Mouse (Mus musculus) kidney, embryonic 15.5 days (tissue): ENCODE data around the gene Palld. TPM values are rescaled to one million over a fixed set of nuclear protein-coding genes. Genes with fewer than 3 reads are reported as not detected.

Source experiments
- ATAC-seq: fragments of 200-750 bp; cut with Nextera tagmentation; replicated peaks from 2 replicates; pipeline ENCODE4 v1.8.0; 2017; ENCODE audit warnings: moderate TSS enrichment; ENCODE audit not compliant: low FRiP score
- H3K27ac ChIP-seq: fragments of 300-500 bp; sonication (generic); 2 replicates; pipeline ENCODE4 v1.5.1; 2015; ENCODE audit warnings: mild to moderate bottlenecking, inconsistent platforms
- H3K27me3 ChIP-seq: fragments of 300-500 bp; sonication (generic); 2 replicates; pipeline ENCODE4 v1.6.1; 2015; ENCODE audit warnings: inconsistent platforms
- H3K36me3 ChIP-seq: fragments of 300-500 bp; sonication (generic); 2 replicates; pipeline ENCODE4 v1.6.1; 2015; ENCODE audit warnings: inconsistent platforms
- H3K4me1 ChIP-seq: fragments of 300-500 bp; sonication (generic); 2 replicates; pipeline ENCODE4 v1.6.1; 2015; ENCODE audit warnings: inconsistent platforms
- H3K4me2 ChIP-seq: fragments of 300-500 bp; sonication (generic); 2 replicates; pipeline ENCODE4 v1.6.1; 2015; ENCODE audit warnings: moderate library complexity, mild to moderate bottlenecking, inconsistent platforms
- H3K4me3 ChIP-seq: fragments of 300-500 bp; sonication (generic); replicated peaks from 2 replicates; pipeline ENCODE4 v1.5.1; 2015; ENCODE audit warnings: mild to moderate bottlenecking, inconsistent platforms
- H3K9ac ChIP-seq: fragments of 300-500 bp; sonication (generic); 2 replicates; pipeline ENCODE4 v1.6.1; 2015; ENCODE audit warnings: mild to moderate bottlenecking, inconsistent platforms
- H3K9me3 ChIP-seq: fragments of 300-500 bp; sonication (generic); replicated peaks from 2 replicates; pipeline ENCODE4 v1.6.1; 2016; ENCODE audit warnings: inconsistent platforms
- WGBS: fragments of 180-500 bp; shearing (Covaris S2); methylation state at CpG from one replicate; pipeline ENCODE4 v1.1.7; 2015; ENCODE audit warnings: mixed read lengths; 5-methylcytosine and 5-hydroxymethylcytosine counted together
- polyA plus RNA-seq: library from polyadenylated mRNA; unstranded; fragments of >200 nt; fragmentation: Nextera tagmentation; extraction: Ambion mirVana; gene quantifications from 2 replicates; pipeline ENCODE4 v1.2.1, GENCODE M21; 2015

Gene Palld
- polyA plus RNA-seq, 1 experiment from 2014 or later, result 76.7 TPM

GRCm38 (mm10) chr8:61634811-61635210, 267.7 kb downstream of the Palld start:
- WGBS, result 74% methylated on average over 1 of the region's 1 CpGs
- no peak for ATAC-seq
- Histone ChIP-seq H3K27me3 (no peaks in the 10 kb centered on the region), H3K9ac (no peak overlapping the region), H3K4me1 (peaks cover 5% of the 10 kb centered on the region), H3K4me2 (no peak overlapping the region), H3K36me3 (no peaks in the 10 kb centered on the region), H3K9me3 (no peaks in the 10 kb centered on the region), H3K27ac (no peak overlapping the region), H3K4me3 (no peak overlapping the region)

- no peak overlapping the region for H3K27ac ChIP-seq
- no peak overlapping the region for H3K4me2 ChIP-seq
- H3K4me3 ChIP-seq, result no peak overlapping the region
- no peak for ATAC-seq
- WGBS, result 78% methylated on average over 2 of the region's 2 CpGs
- H3K4me1 ChIP-seq, result 0 out of 2 replicates have a peak, but pooled peaks cover 2% of the 10 kb centered on the region
- H3K9me3 ChIP-seq, result no peaks in the 10 kb centered on the region
- H3K27me3 ChIP-seq, result no peaks in the 10 kb centered on the region
- H3K9ac ChIP-seq, result no peak overlapping the region
- H3K36me3 ChIP-seq, result no peaks in the 10 kb centered on the region
Observed at GRCm38 (mm10) chr8:61632331-61632730, 270.2 kb downstream of the Palld start.

DNA sequence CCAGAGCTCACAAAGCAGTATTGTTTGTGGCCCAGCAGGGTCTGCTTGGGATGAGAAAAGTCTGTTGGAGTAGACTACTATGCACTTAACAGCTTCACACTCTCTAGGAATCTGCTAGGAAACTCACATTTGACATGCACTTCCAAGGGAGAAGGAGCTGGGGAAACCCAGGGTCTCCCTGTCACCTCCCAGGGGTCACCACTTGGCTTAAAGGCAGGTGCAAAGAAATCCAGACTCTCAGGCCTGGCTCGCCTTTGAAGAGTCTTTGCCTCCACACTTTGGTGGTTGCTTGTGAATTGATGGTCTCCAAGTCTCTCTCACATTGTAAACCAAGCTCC, 272.9 kb downstream of the Palld start:
- Histone ChIP-seq H3K4me3 (no peak overlapping the region), H3K27ac (no peak overlapping the region), H3K27me3 (no peaks in the 10 kb centered on the region), H3K4me1 (no peaks in the 10 kb centered on the region; the same call in 1 of the 2 replicates), H3K36me3 (no peaks in the 10 kb centered on the region), H3K4me2 (no peak overlapping the region), H3K9me3 (no peaks in the 10 kb centered on the region), H3K9ac (no peak overlapping the region)
- 81% methylated on average over 1 of the region's 1 CpGs for WGBS
- ATAC-seq, result no peak

DNA sequence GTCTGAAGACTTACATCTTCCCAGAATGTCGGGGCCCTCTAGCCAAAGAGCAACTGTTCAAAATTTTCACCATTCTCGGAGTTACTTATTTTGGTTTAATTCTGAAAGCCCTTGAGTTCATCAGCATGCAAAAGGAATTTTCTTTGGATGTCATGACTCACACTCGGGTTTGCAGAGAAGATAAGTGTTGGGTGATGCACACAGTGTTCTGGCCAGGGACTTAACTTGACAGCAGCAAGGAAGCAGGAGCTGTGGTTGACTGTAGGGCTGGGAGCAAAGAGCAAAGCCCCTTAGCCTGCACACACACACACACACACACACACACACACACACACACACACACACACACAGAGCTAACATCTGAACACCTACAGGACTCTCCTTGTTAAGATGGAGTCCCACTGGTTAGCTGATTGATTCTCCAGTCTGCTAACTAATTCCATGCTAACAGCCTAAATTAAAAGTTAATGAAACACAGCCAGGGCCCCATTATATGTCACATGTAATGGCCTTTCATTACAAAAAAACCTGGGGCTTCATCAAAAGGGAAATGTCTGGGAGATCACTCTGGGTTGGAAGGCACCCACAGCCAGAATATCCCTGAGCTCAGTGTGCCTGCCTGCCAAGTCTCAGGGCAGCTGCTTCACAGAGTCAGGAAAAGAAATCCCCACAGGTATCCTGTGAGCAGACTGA, 273.4 kb downstream of the Palld start:
- no peak overlapping the region for H3K9ac ChIP-seq
- no peaks in the 10 kb centered on the region for H3K27me3 ChIP-seq
- no peak for ATAC-seq
- H3K9me3 ChIP-seq, result no peaks in the 10 kb centered on the region
- no peak overlapping the region for H3K4me2 ChIP-seq
- H3K4me1 ChIP-seq, result peaks cover 1% of the 10 kb centered on the region; the same call in 1 of the 2 replicates
- no peak overlapping the region for H3K4me3 ChIP-seq
- WGBS, result 76% methylated on average over 3 of the region's 3 CpGs
- H3K36me3 ChIP-seq, result no peaks in the 10 kb centered on the region
- no peak overlapping the region for H3K27ac ChIP-seq

GRCm38 (mm10) chr8:61626246-61626952, 276.1 kb downstream of the Palld start:
- Histone ChIP-seq H3K4me3 (no peak overlapping the region), H3K4me2 (no peak overlapping the region), H3K9ac (no peak overlapping the region), H3K36me3 (no peaks in the 10 kb centered on the region), H3K4me1 (peaks cover 10% of the 10 kb centered on the region), H3K27ac (no peak overlapping the region), H3K27me3 (no peaks in the 10 kb centered on the region), H3K9me3 (no peaks in the 10 kb centered on the region)
- ATAC-seq, result no peak
- 86% methylated on average over 8 of the region's 8 CpGs for WGBS

- 0 out of 2 replicates have a peak, but pooled peaks have one; percentile 26 for ATAC-seq
- Histone ChIP-seq H3K4me1 (peaks cover 10% of the 10 kb centered on the region), H3K4me3 (no peak overlapping the region), H3K9me3 (no peaks in the 10 kb centered on the region), H3K9ac (no peak overlapping the region), H3K27ac (no peak overlapping the region), H3K27me3 (no peaks in the 10 kb centered on the region), H3K4me2 (no peak overlapping the region), H3K36me3 (no peaks in the 10 kb centered on the region)
- WGBS, result 71% methylated on average over 8 of the region's 8 CpGs
Observed at GRCm38 (mm10) chr8:61625656-61626210, 276.8 kb downstream of the Palld start.

DNA sequence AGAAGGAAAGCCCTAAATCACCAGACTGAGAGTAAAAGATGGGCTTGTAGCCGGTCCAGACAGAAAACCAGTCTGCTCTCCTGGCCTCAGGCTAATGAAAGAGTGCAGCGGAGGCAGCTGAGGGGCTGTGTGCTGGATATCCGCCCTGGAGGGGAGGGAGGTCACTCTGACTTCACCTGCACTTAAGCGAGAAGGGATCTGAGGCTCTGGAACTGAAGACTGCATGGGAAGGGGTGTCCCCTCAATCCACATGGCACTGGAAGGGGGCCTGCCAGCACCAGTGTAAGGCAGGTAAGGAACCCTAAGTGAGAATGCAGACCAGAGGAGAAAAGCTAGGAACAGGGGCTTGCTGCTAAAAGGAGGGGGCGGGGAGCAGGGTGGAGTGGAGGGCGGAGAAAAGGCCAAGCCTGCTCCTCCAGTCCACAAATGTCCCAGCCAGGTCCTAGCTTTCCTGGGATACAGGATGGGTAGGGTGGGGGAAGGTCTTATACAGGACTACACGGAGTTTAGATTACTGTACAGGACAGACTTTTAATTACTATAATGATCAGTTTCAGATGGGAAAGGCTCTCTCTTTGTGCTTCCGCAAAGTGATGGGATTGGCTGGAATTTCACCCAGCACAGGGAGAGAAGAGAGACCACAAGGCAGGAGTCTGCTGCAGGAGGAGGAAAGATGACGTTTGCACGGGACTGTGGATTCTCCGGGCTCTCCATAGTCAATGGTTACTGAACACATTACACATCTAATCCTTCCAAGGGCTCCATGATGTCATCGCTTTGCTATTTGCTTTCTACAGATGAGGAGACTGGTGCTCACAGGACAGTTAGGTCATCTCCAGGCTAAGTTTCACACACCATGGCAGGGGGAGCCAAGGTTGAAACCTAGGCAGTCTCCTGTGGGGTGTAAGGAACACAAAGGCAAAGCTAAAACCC, 278.7 kb downstream of the Palld start:
- no peak overlapping the region for H3K9ac ChIP-seq
- no peak overlapping the region for H3K27ac ChIP-seq
- ATAC-seq, result peak; percentile 49
- no peak overlapping the region for H3K4me3 ChIP-seq
- WGBS, result 40% methylated on average over 12 of the region's 12 CpGs
- no peak overlapping the region for H3K4me2 ChIP-seq
- H3K4me1 ChIP-seq, result peaks cover 10% of the 10 kb centered on the region
- no peaks in the 10 kb centered on the region for H3K36me3 ChIP-seq
- H3K9me3 ChIP-seq, result no peaks in the 10 kb centered on the region
- H3K27me3 ChIP-seq, result no peaks in the 10 kb centered on the region

GRCm38 (mm10) chr8:61621300-61621699, 281.2 kb downstream of the Palld start:
- H3K4me2 ChIP-seq, result no peak overlapping the region
- H3K27me3 ChIP-seq, result no peaks in the 10 kb centered on the region
- H3K9me3 ChIP-seq, result no peaks in the 10 kb centered on the region
- H3K9ac ChIP-seq, result no peak overlapping the region
- H3K4me3 ChIP-seq, result no peak overlapping the region
- 73% methylated on average over 3 of the region's 3 CpGs for WGBS
- H3K36me3 ChIP-seq, result no peaks in the 10 kb centered on the region
- ATAC-seq, result no peak
- H3K27ac ChIP-seq, result no peak overlapping the region
- H3K4me1 ChIP-seq, result peaks cover 10% of the 10 kb centered on the region

DNA sequence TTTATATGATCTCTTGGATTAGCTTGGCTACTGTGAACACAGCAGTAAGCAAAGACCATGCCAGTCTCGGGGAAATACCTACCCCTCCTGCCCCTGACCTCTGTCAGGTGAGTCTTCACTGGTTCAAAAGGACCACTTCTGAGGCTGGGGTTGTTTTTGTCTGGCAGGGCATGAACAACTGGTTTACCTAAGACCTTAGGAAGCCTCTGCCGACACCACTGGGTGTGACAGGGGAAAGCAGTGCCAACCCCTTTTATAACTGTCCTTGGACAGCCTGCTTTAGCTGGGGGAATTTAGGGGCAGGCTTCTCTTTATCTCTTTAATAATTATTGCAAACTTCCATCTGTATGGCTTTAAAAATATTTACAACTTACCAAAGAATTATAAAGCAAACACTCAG, 284.8 kb downstream of the Palld start:
- no peaks in the 10 kb centered on the region for H3K9me3 ChIP-seq
- no peaks in the 10 kb centered on the region for H3K27me3 ChIP-seq
- WGBS, result 62% methylated on average over 2 of the region's 2 CpGs
- no peak overlapping the region for H3K4me2 ChIP-seq
- H3K4me1 ChIP-seq, result no peaks in the 10 kb centered on the region
- no peak overlapping the region for H3K4me3 ChIP-seq
- ATAC-seq, result no peak
- no peak overlapping the region for H3K27ac ChIP-seq
- no peak overlapping the region for H3K9ac ChIP-seq
- no peaks in the 10 kb centered on the region for H3K36me3 ChIP-seq

- ATAC-seq, result no peak
- Histone ChIP-seq H3K4me3 (no peak overlapping the region), H3K4me2 (no peak overlapping the region), H3K27ac (no peak overlapping the region), H3K36me3 (no peaks in the 10 kb centered on the region), H3K27me3 (no peaks in the 10 kb centered on the region), H3K9ac (no peak overlapping the region), H3K4me1 (no peaks in the 10 kb centered on the region), H3K9me3 (no peaks in the 10 kb centered on the region)
- WGBS, result 71% methylated on average over 3 of the region's 3 CpGs
Observed at GRCm38 (mm10) chr8:61617049-61617448, 285.4 kb downstream of the Palld start.

GRCm38 (mm10) chr8:61615711-61616697, 286.5 kb downstream of the Palld start:
- Histone ChIP-seq H3K27ac (no peak overlapping the region), H3K36me3 (no peaks in the 10 kb centered on the region), H3K27me3 (no peaks in the 10 kb centered on the region), H3K9ac (no peak overlapping the region), H3K4me2 (no peak overlapping the region), H3K4me3 (no peak overlapping the region), H3K9me3 (no peaks in the 10 kb centered on the region), H3K4me1 (0 out of 2 replicates have a peak, but pooled peaks cover 4% of the 10 kb centered on the region)
- ATAC-seq, result no peak
- WGBS, result 77% methylated on average over 9 of the region's 9 CpGs
